Mouse (Mus musculus) thymus, postnatal 4 days (tissue): ENCODE data around the gene Cnn2.

Source experiments
- DNase-seq: peaks from one replicate; pipeline ENCODE4 v3.0.0; 2021

Gene Cnn2

DNA sequence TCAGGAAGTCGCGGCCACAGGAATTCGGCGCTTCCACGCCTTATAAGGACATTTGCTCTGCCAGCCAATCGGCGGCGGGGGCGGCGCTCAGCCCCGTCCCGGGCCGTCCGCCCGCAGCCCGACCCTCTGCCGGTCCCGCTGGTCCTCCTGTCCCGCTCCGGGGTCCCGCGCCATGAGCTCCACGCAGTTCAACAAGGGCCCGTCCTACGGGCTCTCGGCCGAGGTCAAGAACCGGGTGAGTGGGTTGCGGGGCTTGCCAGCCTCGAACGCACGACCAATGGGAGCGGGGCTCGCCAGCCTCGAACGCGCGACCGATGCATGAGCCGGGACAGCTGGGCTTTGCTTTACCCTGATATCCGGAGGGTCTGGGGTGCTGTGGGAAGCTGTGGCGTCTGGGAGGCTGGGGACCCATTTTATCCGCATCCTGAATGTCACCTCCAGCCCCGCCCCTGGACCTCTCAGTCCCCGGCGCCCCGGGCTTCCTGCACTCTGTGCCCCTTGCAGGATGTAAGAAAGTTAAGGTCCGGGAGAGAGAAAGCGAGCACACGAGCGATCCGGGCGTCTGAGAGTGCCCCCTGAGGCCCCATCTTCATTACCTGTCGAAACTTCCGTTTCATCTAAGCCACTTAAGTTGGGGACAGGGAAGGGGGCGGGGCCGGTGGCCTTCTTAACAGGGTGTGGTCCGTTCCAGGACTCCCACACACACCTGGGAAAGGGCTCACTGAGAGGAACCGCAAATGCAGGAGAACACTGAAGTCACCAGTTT lies at the start of gene Cnn2:
Gene Cnn2 (plus strand): TSS at position 79 of the 766 bp plus-strand sequence.
- peak; percentile 74 for DNase-seq

GRCm38 (mm10) chr10:79940749-79941148 lies 47.6 kb upstream of the Cnn2 start:
- DNase-seq = no peak

- DNase-seq = no peak
These were observed 45.4 kb upstream of the Cnn2 start for GRCm38 (mm10) chr10:79942988-79943387.

- no peak for DNase-seq
These were observed 44.9 kb upstream of the Cnn2 start for GRCm38 (mm10) chr10:79943471-79943901.

- DNase-seq = no peak
These were observed 42.7 kb upstream of the Cnn2 start for GRCm38 (mm10) chr10:79945507-79946234.

DNA sequence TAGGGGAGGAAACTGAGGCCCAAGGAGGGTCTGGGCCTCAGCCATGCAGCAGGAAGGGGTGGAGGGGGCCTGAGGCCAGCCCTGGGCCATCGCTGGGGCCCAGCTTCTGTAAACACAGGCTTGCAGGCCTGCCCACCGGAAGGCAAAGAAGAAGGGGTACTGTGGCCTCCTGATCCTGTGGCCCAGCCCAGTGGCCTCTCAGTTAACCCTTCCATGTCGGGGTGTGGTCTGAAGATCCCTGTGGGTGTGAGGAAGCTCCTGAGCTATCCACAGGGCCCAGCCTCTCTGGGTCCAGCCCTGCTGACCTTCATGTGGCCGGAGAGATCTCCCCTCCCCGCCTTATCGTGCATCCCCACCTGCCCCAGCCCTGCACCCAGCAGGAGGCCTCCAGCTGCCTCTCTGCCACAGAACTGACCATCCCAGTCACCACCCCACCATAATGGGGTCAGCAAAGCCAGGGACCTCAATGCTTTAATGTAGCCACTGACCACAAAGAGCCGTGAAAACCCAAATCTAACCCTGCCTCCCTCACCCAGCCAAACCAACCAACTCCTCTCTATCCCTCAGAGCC lies 41.5 kb upstream of the Cnn2 start:
- no peak for DNase-seq

DNA sequence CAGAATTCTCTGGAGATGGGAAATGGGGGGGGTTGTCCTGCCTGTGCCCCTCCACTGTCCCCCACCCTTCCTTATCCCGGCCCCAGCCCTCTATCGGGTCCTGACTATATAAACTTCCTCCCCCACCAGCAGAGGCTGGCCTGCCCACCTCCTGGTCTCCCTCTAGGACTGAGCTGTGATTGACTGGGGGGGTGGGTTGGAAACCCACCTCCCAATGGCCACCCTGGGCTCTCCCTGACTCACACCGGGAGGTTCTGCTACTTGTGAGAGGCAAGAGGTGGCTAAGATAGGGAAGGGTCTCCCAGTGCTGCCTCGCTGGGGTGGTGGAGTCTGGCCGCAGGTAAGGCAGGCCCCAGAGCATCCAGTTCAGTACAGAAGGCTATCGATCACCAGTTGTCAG lies 40.9 kb upstream of the Cnn2 start:
- no peak for DNase-seq

DNA sequence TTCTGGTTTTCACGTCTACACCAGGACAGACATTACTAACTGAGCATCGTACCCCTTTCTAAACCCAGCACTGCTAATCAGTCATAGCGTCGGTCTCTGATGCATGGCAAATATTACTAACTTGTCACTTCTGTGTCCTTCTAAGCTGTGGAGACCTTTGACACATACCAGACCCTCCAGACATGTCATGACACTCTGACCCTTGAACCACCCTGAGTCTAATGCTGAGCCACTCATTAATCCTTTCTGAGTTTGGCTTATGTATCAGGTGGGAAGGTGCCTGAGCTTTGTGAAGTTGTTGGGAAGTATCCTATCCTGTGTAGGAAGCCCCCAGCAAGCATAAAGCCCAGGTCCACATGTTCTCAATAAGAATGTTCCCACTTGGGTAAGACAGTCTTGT lies 38.5 kb upstream of the Cnn2 start:
- DNase-seq = no peak

GRCm38 (mm10) chr10:79950661-79951060 lies 37.7 kb upstream of the Cnn2 start:
- no peak for DNase-seq

DNA sequence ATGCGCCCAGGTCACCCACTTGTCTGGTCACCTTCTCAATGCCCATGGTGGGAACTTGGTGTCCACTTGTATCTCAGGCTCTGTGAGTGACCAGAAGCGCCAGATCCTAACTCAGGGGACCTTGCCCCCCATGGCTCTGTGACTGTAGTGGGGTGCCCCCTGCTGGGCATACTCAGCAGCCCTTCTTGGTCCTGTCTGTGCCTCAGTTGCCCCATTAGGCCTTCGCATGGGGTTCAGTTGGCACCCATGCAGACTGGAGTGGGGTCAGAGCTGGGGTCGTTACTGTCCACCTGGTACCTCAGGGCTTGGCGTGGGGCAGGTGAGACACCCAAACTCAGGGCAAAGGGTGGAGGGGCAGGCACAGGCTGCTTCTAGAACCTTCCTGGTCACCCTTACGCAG lies 34.4 kb upstream of the Cnn2 start:
- DNase-seq = peak; percentile 80

DNA sequence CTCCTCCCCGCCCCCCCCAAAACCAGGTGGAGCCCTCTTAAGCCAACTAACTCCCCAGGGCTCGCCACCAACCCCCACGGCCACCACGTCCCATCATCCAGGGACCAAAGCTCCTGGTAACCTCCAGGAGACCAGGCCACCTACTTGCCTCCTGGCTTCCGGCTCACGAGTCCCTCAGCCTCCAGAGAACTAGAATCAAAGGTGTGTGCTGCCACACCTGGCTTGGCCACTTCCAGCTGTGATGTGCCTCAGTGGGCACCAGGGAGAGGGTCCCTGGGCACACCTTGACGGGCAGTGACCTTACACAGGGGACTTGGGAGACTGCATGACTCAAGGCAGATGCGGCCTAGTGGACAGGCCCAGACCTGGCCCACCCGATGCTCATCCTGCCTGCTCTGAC lies 32.7 kb upstream of the Cnn2 start:
- no peak for DNase-seq

DNA sequence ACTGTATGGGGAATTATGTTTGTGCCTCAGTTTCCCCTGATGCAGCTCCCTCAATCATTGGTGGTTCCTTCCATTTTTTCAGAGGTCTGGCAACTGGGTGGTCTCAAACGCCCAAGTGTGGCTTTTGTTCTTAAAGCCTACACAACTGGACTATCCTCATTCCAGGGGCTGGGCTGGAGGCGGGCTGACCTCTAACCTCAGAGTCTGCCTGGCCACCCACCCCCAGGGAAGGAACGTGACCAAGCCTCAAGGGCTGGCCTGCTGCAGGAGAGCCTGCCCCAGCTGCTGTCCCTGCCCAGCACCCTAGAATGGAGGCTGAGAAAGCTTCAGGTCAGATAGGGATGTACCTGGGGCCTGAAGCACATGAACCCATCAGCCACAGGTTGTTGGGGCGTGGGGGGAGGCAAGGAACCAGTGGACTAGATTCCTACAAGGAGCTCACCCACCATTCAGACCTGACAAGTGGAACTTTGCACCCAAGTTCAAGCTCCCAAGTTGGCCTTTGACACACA lies 31.7 kb upstream of the Cnn2 start:
- no peak for DNase-seq

GRCm38 (mm10) chr10:79958140-79958816 lies 30.1 kb upstream of the Cnn2 start:
- peak; percentile 92 for DNase-seq

DNA sequence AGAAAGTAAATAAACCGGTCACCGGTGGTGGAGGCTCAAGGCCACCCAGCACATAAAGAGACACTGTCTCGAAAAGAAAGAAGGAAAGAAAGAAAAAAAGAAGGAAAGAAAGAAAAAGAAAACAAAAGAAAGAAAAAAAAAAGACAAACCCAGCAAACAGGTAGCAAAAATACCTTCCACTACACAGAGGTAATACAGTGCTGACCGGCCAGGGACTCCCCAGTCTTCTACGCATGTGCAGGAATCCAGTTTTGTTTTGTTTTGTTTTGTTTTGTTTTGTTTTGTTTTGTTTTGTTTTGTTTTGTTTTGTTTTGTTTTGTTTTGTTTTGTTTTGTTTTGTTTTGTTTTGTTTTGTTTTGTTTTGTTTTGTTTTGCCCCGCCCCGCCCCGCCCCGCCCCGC lies 29.0 kb upstream of the Cnn2 start:
- DNase-seq = peak; percentile 52

- peak; percentile 99 for DNase-seq
These were observed 28.4 kb upstream of the Cnn2 start, which contains the start of gene Wdr18 for GRCm38 (mm10) chr10:79959847-79960601. TSS of gene Wdr18 (plus strand) at chr10:79960152.

- no peak for DNase-seq
These were observed 27.6 kb upstream of the Cnn2 start for GRCm38 (mm10) chr10:79960671-79961294.

GRCm38 (mm10) chr10:79964727-79965126 lies 23.7 kb upstream of the Cnn2 start:
- DNase-seq = no peak

- no peak for DNase-seq
These were observed 23.1 kb upstream of the Cnn2 start for GRCm38 (mm10) chr10:79965325-79965724.

DNA sequence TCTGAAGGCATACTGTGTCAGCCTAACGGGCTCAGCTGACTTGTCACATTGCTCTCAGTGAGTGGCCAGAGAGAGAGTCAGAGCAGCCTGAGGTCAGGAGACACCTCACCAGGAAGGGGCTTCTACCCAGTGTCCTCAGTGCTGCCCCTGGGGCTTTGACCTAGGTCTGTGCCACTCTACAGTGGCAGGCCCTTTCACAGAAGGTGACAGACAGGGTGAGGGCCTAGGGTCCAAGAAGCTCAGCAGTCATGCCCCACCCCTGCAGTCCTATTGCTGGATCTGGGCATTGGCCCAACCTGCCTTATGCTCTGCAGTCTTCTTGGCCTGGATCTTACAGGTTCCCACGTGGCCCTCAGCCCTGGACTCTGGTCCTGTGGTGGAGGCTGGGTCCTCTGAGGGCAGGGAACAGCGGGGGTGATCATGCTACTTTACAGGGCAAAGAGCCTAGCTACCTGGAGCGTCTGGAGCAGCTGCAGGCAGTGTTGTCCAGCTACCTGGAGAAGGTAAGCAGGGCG lies 21.4 kb upstream of the Cnn2 start:
- no peak for DNase-seq

GRCm38 (mm10) chr10:79968181-79968580 lies 20.2 kb upstream of the Cnn2 start:
- no peak for DNase-seq

DNA sequence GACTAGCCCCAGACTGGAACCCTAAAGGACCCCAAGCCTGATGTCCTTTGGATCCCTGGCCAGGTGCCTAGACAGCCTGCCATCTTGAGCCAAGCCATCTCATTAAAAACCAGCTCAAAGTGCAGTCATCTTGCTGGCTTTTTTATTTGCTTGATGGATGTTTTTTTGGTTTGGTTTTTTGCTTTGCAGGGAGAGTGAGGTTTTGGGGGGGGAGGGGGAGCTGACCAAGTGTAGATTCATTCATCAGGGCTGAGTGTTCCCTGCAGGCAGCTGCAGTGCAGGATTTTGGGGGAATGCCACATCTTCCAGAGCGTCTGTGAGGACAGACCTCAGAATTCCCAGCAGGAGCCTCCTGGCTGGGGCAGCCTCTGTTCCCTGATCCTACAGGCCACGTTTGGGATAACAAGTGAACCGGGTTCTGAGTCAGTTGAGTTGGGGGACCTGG lies 19.2 kb upstream of the Cnn2 start:
- no peak for DNase-seq
